Mouse (Mus musculus) megakaryocyte, embryonic 14.5 days (primary cell): ENCODE data around the gene Hikeshi. TPM values are rescaled to one million over a fixed set of nuclear protein-coding genes. Genes with fewer than 3 reads are reported as not detected.
A peak's percentile ranks its signal among the peaks of the same experiment; 100 is the strongest.

Source experiments
- H3K27me3 ChIP-seq: replicated peaks from 2 replicates; pipeline ENCODE3; 2012; ENCODE audit warnings: inconsistent platforms
- H3K36me3 ChIP-seq: replicated peaks from 2 replicates; pipeline ENCODE3; 2012; ENCODE audit warnings: low read length, inconsistent platforms, mixed read lengths
- H3K4me1 ChIP-seq: 2 replicates; pipeline ENCODE4 v1.6.1; 2012; ENCODE audit warnings: inconsistent platforms
- H3K4me3 ChIP-seq: replicated peaks from 2 replicates; pipeline ENCODE3; 2012; ENCODE audit warnings: moderate library complexity, mild to moderate bottlenecking, inconsistent platforms
- H3K9me3 ChIP-seq: 2 replicates; pipeline ENCODE4 v1.6.1; 2012; ENCODE audit warnings: inconsistent platforms
- FLI1 ChIP-seq: IDR thresholded peaks from 2 replicates; pipeline ENCODE4 v1.6.1; 2012; ENCODE audit warnings: low read length, inconsistent platforms, mixed read lengths
- GATA1 ChIP-seq: IDR thresholded peaks from 3 replicates; pipeline ENCODE4 v1.6.1; 2012; ENCODE audit warnings: mixed read lengths, low read length, inconsistent platforms, borderline replicate concordance
- polyA plus RNA-seq: library from polyadenylated mRNA; stranded (reverse); fragments of >175 nt; gene quantifications from 2 replicates; pipeline ENCODE4 v1.2.3, GENCODE M21; 2012; ENCODE audit warnings: low replicate concordance; ENCODE audit not compliant: insufficient read depth

Gene Hikeshi
- polyA plus RNA-seq = 13.0 and 27.7 TPM in 2 replicates

DNA sequence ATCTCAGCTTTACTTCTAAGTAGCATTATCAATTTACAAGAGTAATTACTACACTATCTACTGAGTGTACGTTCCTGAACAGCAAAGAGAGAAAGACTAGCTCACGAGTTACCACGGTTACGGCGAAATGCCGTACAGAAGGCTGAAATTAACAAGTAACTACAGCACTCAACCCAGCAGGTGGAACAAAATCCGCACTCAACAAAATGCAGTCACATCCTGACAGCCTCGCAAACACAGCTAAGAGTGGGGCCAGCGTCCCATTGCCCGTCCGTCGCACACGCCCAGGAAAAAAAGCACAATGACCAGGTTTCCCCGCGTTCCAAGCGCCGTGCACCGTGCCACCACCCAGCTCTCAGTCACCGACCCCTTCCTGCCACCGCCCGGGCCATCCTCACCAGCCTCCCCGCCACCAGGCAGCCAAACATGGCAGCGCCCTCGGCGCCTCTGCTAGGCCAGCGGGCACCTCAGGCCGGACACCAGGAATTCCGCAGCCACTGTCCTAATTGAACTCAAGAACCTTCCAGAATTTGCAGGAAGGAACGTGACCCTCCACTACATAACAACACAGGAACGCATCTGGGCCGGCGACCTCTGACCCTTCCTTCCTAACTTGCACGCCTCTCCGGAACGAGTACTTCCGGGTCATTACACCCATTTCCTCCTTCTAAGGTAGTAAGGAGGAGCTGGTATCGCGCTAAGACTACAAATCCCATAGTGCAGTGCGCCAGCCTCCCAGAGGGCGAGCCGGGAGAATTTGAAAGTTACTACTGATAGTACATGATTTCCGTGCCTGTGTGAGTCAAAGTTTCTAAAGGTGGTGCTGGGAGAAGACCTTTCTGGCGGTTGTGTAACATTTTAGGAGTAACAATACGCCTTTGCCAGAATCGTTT lies at the start of gene Hikeshi:
Hikeshi (minus strand) TSS at position 634 of the 893 bp plus-strand sequence.
- H3K9me3 ChIP-seq = no peaks in the 10 kb centered on the region
- peaks cover 18% of the 10 kb centered on the region for H3K4me1 ChIP-seq
- no peaks in the 10 kb centered on the region for H3K27me3 ChIP-seq
- TF ChIP-seq FLI1 (peak; percentile 77; the same call in 1 of the 2 replicates), GATA1 (no peak)
- H3K4me3 ChIP-seq = peak within 1 kb of the TSS; percentile 98
- no peaks in the 10 kb centered on the region for H3K36me3 ChIP-seq

DNA sequence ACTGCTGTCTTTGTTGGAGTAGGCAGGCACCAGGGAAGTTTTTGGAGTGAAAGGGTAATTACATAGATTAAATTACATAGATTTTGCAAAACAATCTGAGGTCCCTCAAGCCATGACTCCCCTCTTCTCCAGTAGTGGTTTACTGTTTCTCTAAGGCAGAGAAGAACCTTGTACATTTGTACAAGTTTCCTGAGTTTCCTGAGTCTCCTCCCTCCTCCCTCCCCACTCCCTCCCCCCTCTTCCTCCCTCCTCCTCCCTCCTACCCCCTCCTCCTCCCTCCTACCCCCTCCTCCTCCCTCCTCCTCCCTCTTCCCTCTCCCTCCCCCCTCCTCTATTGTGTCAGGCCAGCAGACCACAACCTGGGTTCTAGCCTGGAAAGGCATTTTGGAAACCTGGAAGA lies 43.4 kb upstream of the Hikeshi start:
- no peaks in the 10 kb centered on the region for H3K27me3 ChIP-seq
- no peaks in the 10 kb centered on the region for H3K36me3 ChIP-seq
- no peak overlapping the region for H3K4me3 ChIP-seq
- H3K9me3 ChIP-seq = no peaks in the 10 kb centered on the region
- peaks cover 26% of the 10 kb centered on the region for H3K4me1 ChIP-seq
- TF ChIP-seq GATA1 (no peak), FLI1 (no peak)

DNA sequence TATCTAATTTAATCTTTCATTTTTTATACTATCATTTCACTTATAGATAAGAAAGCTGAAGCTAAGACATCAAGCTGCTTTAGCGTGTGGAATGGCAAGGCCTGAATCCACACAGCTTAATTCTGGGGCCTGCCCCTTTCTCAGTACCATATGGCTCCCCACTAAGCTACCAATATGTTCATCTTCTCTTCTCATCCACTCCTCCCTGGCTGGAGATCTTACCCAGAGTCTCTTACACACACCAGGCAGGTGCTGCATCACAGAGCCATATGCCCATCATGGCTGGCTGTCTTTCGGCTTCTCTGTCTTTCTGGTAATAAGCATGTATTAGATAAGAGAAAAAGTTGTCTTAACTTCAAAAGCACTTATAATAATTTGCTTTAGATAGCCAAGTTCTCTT lies 42.4 kb upstream of the Hikeshi start:
- no peak overlapping the region for H3K4me3 ChIP-seq
- H3K4me1 ChIP-seq = peaks cover 33% of the 10 kb centered on the region
- no peaks in the 10 kb centered on the region for H3K36me3 ChIP-seq
- no peaks in the 10 kb centered on the region for H3K9me3 ChIP-seq
- TF ChIP-seq GATA1 (no peak), FLI1 (no peak)
- no peaks in the 10 kb centered on the region for H3K27me3 ChIP-seq

DNA sequence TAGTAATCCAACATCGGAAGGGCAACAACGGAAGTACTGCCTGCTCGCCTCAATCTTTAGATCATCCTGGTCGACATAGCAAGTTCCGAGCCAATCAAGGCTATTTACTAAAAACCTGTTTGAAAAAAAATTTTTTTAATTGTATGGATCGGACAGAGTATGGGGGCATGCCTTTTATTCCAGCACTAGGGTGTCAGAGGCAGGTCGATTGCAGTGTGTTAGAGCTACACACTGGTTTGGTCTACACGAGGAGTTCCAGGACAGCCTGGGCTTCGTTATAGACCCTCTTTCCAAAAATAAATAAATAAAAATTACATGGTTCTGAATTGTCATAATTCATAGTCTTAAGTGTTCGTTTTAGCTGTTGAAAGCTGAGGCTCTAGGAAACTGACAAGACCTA lies 40.6 kb upstream of the Hikeshi start:
- TF ChIP-seq FLI1 (no peak), GATA1 (no peak)
- Histone ChIP-seq H3K4me3 (peak overlapping the region; percentile 93), H3K36me3 (peaks cover 8% of the 10 kb centered on the region), H3K4me1 (peaks cover 45% of the 10 kb centered on the region), H3K9me3 (no peaks in the 10 kb centered on the region), H3K27me3 (no peaks in the 10 kb centered on the region)

DNA sequence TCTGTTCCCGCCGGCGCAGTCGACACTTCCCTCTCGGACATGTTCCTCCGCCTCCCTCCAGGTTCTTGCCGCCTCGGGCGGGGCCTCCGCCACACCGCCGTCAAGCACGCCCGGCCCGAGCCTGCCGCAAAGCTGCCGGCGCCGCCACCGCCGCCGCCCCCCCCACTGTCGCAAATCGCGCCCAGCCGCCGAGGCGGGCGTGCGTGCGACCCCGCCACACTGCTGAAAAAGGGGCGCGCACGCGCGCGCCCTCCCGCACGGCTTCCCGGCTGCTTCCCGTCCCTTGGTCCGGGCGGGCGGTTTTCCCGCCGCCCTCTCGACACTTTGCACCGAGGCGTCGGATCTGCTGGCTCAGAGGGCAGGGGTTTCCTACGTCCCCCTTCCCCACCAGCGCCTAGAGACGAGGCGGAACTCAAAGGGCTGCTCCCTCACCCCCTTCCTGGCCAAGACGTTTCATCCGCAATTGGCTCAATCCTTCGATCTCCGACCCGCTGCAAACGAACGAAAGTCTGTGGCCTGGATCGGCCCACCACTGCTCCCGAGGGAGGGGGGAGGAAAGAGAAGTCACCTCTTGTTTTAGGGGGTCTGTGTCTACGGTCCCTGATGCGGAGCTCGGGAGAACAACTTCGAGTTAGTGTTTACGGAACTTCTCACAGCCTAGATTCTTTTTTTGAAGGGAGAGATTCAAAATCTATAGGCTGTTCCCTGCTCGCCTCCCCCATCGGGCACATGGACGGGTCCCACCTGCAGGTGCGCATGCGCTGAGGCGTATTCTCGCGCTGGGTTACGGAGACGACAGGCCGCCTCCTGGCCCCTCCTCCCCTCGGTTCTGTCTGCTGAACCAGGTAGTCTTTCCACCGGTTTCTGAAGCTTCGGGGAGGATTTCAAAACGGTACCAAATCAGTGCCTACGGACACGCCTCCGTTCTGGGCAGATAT lies 39.8 kb upstream of the Hikeshi start, which contains the start of gene Eed:
Eed (minus strand) TSS at position 499 of the 938 bp plus-strand sequence.
- Histone ChIP-seq H3K27me3 (no peaks in the 10 kb centered on the region), H3K36me3 (peaks cover 16% of the 10 kb centered on the region), H3K9me3 (no peaks in the 10 kb centered on the region), H3K4me3 (peak within 1 kb of the TSS; percentile 93), H3K4me1 (peaks cover 45% of the 10 kb centered on the region)
- TF ChIP-seq GATA1 = no peak
- no peak for TF ChIP-seq FLI1

DNA sequence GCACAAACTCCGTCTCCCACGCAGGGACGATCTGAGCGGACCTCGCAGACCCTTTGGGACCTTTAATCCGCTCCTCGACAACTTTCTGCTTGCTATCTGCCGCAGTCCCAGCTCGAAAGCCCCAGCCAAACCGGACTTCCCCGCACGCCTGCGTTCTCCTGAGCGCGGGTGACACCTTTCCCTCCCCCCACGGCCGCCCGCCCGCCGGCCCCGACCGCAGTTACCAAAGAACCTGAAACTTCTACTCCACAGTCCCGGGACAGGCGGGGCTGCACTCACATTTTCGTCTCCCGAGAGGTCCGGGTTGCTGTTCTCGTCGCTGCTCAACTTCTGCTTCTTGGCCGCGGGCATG lies 39.1 kb upstream of the Hikeshi start:
- Histone ChIP-seq H3K9me3 (no peaks in the 10 kb centered on the region), H3K4me3 (peak overlapping the region; percentile 93), H3K4me1 (peaks cover 45% of the 10 kb centered on the region), H3K36me3 (peaks cover 22% of the 10 kb centered on the region), H3K27me3 (no peaks in the 10 kb centered on the region)
- TF ChIP-seq GATA1 (no peak), FLI1 (no peak)

DNA sequence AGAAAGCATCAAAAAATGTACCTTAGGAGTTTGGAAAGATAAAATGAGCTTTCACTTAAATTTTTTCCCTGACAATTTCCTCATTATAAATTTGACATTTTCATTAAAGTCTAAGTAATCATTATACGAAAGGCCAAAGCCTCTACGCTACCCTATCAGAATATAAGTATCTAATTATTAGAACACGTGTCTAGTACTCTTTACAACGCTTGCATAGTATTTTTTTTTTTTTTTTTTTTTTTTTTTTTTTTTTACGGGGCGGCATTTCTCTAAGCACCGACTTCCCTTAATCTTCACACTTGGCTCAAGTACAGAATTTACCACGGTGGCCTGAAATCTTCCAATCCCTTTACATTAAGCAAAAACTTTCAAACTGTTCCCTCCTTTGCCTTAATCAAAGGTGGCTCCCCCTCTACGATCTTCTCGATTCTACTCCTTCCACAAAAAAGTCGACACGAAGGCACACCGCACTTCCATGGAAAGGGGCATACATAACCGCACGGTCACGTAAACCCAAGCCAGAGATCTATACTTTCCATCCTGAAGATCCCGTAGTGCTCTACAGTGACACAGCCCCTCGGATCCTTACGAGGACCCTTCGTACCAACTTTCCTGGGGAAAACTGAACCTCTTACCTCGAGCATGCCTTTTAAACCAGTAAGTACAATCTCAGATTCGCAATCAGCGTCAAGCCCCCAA lies 38.6 kb upstream of the Hikeshi start:
- Histone ChIP-seq H3K36me3 (peaks cover 25% of the 10 kb centered on the region), H3K27me3 (no peaks in the 10 kb centered on the region), H3K4me1 (peaks cover 41% of the 10 kb centered on the region), H3K9me3 (no peaks in the 10 kb centered on the region), H3K4me3 (peak overlapping the region; percentile 93)
- no peak for TF ChIP-seq FLI1
- no peak for TF ChIP-seq GATA1

DNA sequence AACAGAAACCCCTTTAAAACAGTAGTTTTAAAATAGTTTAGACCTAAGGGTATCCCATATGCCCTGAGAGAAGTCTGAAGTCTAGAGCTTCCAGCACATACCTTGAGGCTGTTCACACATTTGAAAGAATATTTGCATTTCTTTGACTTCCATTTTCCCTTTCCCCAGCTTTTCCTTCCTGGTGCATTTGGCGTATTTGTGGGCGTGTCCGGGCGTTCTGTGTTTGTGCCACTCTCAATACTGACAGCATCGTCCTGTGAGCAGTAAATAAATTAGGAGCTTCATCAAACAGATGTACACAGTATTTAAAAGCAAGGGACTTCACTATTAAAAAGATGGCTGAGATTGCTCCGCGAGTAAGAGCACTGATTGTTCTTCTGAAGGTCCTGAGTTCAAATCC lies 35.8 kb upstream of the Hikeshi start:
- H3K27me3 ChIP-seq = no peaks in the 10 kb centered on the region
- H3K4me1 ChIP-seq = peaks cover 23% of the 10 kb centered on the region
- TF ChIP-seq GATA1 = no peak
- no peak for TF ChIP-seq FLI1
- H3K9me3 ChIP-seq = peaks cover 3% of the 10 kb centered on the region; the same call in 1 of the 2 replicates
- H3K4me3 ChIP-seq = no peak overlapping the region
- H3K36me3 ChIP-seq = peaks cover 51% of the 10 kb centered on the region

DNA sequence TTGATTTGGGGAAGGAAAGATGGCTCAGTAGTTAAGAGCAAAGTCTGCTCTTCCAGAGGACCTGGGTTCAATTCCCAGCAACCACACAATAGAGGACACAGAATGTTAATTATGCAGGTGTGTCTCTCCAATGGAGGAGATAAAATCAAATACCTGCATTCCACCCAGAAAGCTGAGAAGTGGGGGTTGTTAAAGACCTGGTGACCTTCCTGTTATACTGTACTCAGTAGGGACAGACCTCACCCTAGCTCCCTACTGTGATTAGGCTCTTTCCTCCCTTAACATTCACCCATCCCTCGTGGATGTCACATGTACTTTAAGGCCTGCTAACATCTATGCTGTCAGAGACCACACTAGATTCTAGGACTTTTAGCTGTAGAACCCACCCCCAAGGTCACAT lies 34.6 kb upstream of the Hikeshi start:
- no peaks in the 10 kb centered on the region for H3K27me3 ChIP-seq
- H3K9me3 ChIP-seq = peaks cover 3% of the 10 kb centered on the region; the same call in 1 of the 2 replicates
- H3K4me3 ChIP-seq = no peak overlapping the region
- H3K4me1 ChIP-seq = peaks cover 19% of the 10 kb centered on the region
- peaks cover 64% of the 10 kb centered on the region for H3K36me3 ChIP-seq
- no peak for TF ChIP-seq FLI1
- TF ChIP-seq GATA1 = no peak
